Mouse (Mus musculus) forebrain, embryonic 10.5 days (tissue): ENCODE measurements around the gene Prkag1. TPM values are rescaled to one million over a fixed set of nuclear protein-coding genes. Genes with fewer than 3 reads are reported as not detected.
A peak's percentile ranks its signal among the peaks of the same experiment; 100 is the strongest.

Experiments
- DNase-seq: peaks from one replicate; pipeline ENCODE4 v3.0.0-alpha.2; 2017; ENCODE audit warnings: low spot score; ENCODE audit errors: extremely low spot score
- H3K27ac ChIP-seq: fragments of 300-500 bp; sonication (generic); 2 replicates; pipeline ENCODE4 v1.5.1; 2016; ENCODE audit warnings: mild to moderate bottlenecking
- H3K27me3 ChIP-seq: fragments of 300-500 bp; sonication (generic); 2 replicates; pipeline ENCODE4 v1.6.1; 2016; ENCODE audit warnings: mild to moderate bottlenecking; ENCODE audit not compliant: poor library complexity, severe bottlenecking
- H3K36me3 ChIP-seq: fragments of 300-500 bp; sonication (generic); replicated peaks from 2 replicates; pipeline ENCODE4 v1.6.1; 2016; ENCODE audit warnings: mild to moderate bottlenecking, moderate library complexity
- H3K4me1 ChIP-seq: fragments of 300-500 bp; sonication (generic); 2 replicates; pipeline ENCODE4 v1.6.1; 2016
- H3K4me3 ChIP-seq: fragments of 300-500 bp; sonication (generic); 2 replicates; pipeline ENCODE4 v1.5.1; 2016; ENCODE audit warnings: mild to moderate bottlenecking, moderate library complexity
- H3K9me3 ChIP-seq: fragments of 300-500 bp; sonication (generic); 2 replicates; pipeline ENCODE4 v1.6.1; 2016; ENCODE audit warnings: mild to moderate bottlenecking, moderate library complexity
- WGBS: fragments of 180-500 bp; shearing (Covaris S2); methylation state at CpG from one replicate; pipeline ENCODE4 v1.1.7; 2016; 5-methylcytosine and 5-hydroxymethylcytosine counted together
- polyA plus RNA-seq: library from polyadenylated mRNA; unstranded; fragments of >200 nt; fragmentation: Nextera tagmentation; extraction: Ambion mirVana; gene quantifications from 2 replicates; pipeline ENCODE4 v1.2.1, GENCODE M21; 2016

Gene Prkag1
- polyA plus RNA-seq, 1 experiment from 2014 or later = 90.4 TPM

DNA sequence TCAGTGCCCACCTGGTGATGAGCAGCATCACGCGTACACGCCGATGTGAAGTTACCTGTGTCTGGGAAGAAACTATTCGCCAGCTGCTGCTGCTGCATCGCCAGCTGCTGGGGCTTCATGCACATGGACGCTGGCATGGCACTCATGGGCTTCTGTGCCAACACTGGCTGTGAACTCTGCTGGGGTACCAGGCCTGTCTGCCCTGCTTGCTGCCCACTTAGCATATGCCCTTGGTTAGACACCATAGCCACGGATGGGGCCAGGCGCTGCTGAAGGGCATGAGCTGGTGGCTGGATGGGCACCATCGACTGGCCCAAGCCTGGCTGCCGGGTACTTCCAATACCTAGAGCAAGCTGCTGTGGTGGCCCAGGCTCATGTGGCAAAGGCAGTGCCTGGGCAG lies 17.8 kb upstream of the Prkag1 start:
- Histone ChIP-seq H3K4me1 (no peaks in the 10 kb centered on the region), H3K27me3 (no peaks in the 10 kb centered on the region), H3K9me3 (no peaks in the 10 kb centered on the region), H3K4me3 (no peak overlapping the region), H3K36me3 (peaks cover 100% of the 10 kb centered on the region), H3K27ac (no peak overlapping the region)
- no peak for DNase-seq
- 96% methylated on average over 11 of the region's 11 CpGs for WGBS

DNA sequence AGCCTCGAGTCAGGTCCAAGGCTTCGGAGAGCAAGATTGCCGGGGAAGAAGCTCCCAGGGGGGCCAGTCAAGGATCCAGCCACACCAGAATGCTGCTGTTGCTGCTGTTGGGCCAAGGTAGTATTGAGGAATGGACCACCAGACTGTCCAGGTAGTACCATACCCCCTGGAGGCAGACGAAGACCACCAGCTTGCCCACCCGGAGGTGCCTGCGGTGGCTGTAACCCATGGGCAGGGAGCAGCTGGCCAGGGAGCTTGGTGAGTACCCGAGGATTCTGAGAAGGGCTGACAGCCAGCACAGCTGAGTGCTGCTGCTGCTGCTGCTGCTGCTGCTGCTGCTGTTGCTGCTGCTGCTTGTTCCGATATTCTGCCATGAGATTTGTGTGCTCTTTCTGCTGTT lies 14.8 kb upstream of the Prkag1 start:
- Histone ChIP-seq H3K36me3 (peaks cover 100% of the 10 kb centered on the region), H3K4me3 (no peak overlapping the region), H3K9me3 (no peaks in the 10 kb centered on the region), H3K27ac (no peak overlapping the region), H3K27me3 (no peaks in the 10 kb centered on the region), H3K4me1 (no peaks in the 10 kb centered on the region)
- no peak for DNase-seq
- 93% methylated on average over 8 of the region's 8 CpGs for WGBS

DNA sequence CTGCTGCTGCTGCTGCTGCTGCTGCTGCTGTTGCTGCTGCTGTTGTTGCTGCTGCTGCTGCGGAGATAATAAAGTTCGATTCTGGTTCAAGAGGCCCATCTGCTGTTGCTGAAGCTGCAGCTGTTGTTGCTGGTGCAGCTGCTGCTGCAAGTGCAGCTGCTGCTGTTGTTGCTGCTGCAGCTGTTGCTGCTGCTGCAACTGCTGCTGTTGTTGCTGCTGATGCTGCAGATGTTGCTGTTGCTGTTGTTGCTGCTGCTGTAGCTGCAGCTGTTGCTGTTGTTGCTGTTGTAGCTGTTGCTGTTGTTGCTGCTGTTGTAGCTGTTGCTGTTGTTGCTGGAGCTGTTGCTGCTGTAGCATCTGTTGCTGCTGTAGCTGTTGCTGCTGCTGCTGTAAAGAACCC lies 13.8 kb upstream of the Prkag1 start:
- DNase-seq = no peak
- Histone ChIP-seq H3K4me3 (no peak overlapping the region), H3K36me3 (peaks cover 100% of the 10 kb centered on the region), H3K9me3 (no peaks in the 10 kb centered on the region), H3K4me1 (no peaks in the 10 kb centered on the region), H3K27ac (no peak overlapping the region), H3K27me3 (no peaks in the 10 kb centered on the region)
- WGBS = 96% methylated on average over 2 of the region's 2 CpGs

DNA sequence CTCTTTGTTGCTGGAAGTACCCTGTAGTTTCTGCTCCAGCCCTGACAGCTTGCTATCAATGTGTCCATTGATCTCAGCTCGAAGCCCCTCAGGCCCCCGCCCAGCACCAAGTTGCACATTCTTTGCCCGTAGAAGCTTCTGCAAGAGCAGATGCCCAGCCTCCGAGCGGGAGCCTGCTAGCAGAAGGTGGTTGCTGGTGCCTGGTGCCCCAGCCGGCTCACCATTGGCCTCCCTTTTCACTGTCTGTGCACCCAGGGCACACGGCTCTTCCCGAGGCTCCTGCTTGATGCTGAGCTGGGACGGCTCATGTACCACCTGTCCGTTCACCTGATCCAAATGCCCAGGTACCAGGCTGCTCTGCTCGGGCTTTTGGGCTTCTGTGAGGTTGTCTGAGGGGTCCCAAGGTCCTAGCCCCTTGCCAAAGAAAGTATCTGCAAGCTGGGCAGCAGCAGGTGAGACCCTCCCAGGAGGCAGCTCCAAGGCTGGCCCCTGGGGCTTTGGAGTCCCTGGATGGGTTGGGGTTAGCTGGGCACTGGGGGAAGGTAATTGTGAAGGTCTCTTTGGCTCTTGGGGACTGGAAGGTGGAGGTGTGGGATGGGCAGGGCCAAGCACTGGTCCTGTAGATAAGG lies 12.4 kb upstream of the Prkag1 start:
- Histone ChIP-seq H3K27me3 (no peaks in the 10 kb centered on the region), H3K36me3 (peaks cover 100% of the 10 kb centered on the region), H3K4me3 (no peak overlapping the region), H3K4me1 (no peaks in the 10 kb centered on the region), H3K9me3 (no peaks in the 10 kb centered on the region), H3K27ac (no peak overlapping the region)
- DNase-seq = no peak
- WGBS = 90% methylated on average over 11 of the region's 11 CpGs

DNA sequence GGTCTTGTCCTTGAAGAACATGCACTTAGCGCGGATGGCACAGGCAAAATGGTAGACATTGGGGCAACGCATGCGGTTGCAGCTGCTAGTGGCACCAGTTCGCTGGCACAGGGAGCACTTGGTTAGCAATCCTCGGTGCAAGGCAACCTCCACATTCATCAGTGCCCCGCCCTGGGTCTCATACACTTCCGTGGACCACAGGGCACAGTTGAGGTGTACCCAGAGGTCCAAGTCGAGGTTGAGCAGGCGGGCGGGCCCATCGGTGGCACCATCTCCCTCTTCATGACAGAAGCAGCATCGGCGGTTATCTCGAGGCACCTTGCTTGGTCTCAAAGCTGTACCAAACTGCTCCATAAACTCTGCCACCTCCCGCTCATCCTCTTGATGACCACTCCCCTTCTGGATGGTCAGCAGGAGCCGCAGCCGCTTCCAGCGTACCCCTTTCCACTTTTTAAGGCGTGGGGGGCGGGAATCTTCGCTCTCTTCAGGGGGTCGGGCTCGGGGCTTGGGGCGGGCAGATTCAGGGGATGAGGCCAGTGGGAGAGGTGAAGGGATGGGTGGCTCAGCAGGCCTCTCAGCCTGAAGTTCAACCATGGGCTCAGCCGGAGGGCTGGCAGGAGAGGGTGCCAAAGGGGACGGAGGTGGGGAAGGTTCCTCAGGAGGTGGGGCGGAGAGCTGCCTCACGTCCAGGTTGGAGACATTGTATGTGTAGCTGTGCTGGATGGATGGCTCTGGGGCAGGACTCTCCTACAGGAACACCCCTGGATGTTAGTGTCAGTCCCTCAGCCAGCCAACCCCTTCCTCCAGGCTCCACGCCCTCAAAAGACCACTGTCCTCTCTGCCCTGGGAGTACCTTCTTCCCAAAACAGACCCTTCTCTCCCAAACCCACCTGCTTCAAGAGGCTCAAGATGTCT lies 8.6 kb upstream of the Prkag1 start:
- Histone ChIP-seq H3K9me3 (no peaks in the 10 kb centered on the region), H3K4me3 (no peak overlapping the region), H3K27ac (no peak overlapping the region), H3K4me1 (no peaks in the 10 kb centered on the region), H3K36me3 (peaks cover 100% of the 10 kb centered on the region), H3K27me3 (no peaks in the 10 kb centered on the region)
- WGBS = 95% methylated on average over 30 of the region's 30 CpGs
- no peak for DNase-seq

DNA sequence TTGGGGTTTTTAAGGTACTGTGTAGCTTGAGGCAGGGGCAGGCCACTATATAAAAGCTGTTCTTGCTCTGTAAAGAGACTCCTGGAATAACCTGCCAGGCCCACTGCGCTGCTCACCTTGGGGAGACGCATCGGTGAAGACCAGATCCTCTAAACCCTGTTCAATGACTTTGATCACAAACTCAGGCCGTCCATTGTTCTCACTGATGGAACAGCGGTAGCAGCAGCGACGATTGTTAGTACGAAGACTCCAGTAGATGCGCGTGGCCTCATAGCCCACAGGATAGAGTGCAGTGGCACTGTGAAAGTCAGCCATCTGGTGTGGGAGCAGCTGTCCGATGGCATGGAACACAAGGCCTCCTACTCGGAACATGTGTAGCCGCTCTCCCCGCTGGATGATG lies 7.8 kb upstream of the Prkag1 start:
- no peak for DNase-seq
- no peaks in the 10 kb centered on the region for H3K9me3 ChIP-seq
- no peaks in the 10 kb centered on the region for H3K4me1 ChIP-seq
- no peak overlapping the region for H3K27ac ChIP-seq
- no peak overlapping the region for H3K4me3 ChIP-seq
- no peaks in the 10 kb centered on the region for H3K27me3 ChIP-seq
- H3K36me3 ChIP-seq = peaks cover 100% of the 10 kb centered on the region
- WGBS = 97% methylated on average over 14 of the region's 14 CpGs

DNA sequence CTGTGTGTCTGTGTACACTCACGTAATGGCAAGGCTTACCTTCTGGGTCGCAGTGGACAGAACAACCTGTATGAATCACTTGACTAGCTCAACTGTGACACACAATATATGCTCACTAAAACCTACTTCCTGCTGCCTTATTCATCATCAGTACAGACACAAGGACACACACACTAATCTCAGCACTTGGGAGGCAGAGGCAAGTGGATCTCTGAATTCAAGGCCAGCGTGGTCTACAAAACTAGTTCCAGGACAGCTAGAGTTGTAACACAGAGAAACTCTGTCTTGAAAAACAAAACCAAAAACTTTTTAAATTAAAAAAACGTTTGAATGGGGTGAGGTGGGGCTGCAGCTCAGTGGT lies 6.4 kb upstream of the Prkag1 start:
- WGBS = 77% methylated on average over 4 of the region's 4 CpGs
- H3K36me3 ChIP-seq = peaks cover 100% of the 10 kb centered on the region
- no peak overlapping the region for H3K27ac ChIP-seq
- H3K4me3 ChIP-seq = no peak overlapping the region
- no peaks in the 10 kb centered on the region for H3K27me3 ChIP-seq
- no peak for DNase-seq
- no peaks in the 10 kb centered on the region for H3K9me3 ChIP-seq
- peaks cover 2% of the 10 kb centered on the region; the same call in 1 of the 2 replicates for H3K4me1 ChIP-seq

DNA sequence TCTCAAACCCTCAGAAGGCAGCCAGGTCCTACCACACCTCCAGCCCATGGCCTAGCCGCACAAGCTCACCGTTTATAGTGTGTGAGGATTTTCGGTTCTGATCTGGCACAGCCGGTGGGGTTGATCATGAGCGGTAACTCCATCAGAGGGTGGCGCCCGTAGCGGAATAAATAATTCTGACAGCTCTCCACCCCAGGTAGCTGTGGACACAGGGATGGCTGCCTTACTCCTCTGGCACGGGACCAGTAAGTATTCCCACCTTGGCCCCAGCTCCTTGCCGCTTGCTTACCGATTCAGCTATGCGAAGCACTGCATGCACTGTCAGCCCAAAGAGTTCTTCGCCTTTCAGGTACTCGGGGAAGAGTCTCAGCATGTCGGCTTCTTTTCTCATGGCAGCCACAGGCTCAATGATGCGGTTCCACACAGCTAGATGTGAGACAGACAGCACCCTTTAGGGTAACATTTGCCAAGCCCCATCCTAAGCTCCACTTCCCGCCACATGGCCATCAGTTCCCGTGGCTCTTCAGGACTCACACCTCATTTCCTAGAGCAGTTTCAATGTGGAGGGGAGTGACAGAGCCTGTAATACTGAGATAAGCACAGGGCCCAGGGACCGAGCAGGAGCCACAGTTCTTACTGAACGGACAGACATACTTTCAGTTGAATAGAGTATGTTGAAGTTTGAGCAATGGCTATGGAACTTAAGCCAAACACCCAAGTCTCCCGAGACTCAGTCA lies 5.9 kb upstream of the Prkag1 start:
- no peaks in the 10 kb centered on the region for H3K27me3 ChIP-seq
- H3K36me3 ChIP-seq = peaks cover 98% of the 10 kb centered on the region
- no peaks in the 10 kb centered on the region for H3K9me3 ChIP-seq
- 95% methylated on average over 21 of the region's 21 CpGs for WGBS
- H3K4me3 ChIP-seq = no peak overlapping the region
- peaks cover 6% of the 10 kb centered on the region for H3K4me1 ChIP-seq
- DNase-seq = no peak
- no peak overlapping the region for H3K27ac ChIP-seq

DNA sequence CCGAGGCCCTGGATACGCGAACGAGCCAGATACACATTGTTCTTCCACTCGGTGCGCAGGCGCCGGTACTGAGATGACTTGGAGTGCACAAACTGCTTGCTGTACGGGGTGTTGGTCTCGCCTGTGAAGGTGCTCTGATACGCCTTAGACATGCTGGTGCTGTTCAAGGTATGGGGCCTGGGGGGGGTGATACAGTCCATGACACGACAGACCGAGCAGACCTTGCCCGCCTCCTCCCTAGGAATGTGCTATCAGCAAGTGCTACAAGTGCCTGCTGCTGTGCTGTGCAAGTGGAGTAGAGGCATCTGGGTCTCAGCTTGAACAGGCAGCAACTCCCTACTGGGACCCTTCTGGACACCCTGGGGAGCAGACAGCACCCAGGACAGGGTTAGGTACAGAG lies 4.0 kb upstream of the Prkag1 start:
- Histone ChIP-seq H3K27me3 (no peaks in the 10 kb centered on the region), H3K27ac (no peak overlapping the region), H3K4me1 (peaks cover 19% of the 10 kb centered on the region), H3K4me3 (no peak overlapping the region), H3K9me3 (no peaks in the 10 kb centered on the region), H3K36me3 (peaks cover 81% of the 10 kb centered on the region)
- 95% methylated on average over 14 of the region's 14 CpGs for whole genome bisulfite sequencing
- no peak for DNase-seq

DNA sequence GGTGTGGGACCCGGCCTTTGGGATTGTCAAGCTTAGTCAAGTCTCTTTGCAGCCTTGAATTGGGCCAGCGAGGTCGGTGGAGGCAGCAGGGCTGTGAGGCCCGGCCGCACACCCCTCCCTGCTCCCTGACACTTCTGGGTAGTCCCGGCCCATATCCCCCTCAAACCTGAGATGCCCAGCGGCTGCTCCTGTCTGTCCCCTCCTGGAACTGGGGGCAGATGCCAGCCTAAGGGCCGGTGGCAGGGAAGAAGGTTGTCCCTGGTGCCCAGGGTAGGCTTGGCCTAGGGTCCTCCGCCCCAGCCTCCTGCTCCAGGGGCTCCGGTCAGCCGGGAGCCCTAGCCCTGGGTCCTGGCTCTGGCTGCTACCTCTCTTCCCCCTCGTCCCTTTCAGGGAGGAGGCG lies 2.7 kb upstream of the Prkag1 start:
- Histone ChIP-seq H3K27me3 (no peaks in the 10 kb centered on the region), H3K36me3 (peaks cover 74% of the 10 kb centered on the region), H3K4me3 (no peak overlapping the region; the same call in 1 of the 2 replicates), H3K9me3 (no peaks in the 10 kb centered on the region), H3K27ac (no peak overlapping the region), H3K4me1 (peaks cover 31% of the 10 kb centered on the region)
- 88% methylated on average over 13 of the region's 13 CpGs for WGBS
- no peak for DNase-seq

DNA sequence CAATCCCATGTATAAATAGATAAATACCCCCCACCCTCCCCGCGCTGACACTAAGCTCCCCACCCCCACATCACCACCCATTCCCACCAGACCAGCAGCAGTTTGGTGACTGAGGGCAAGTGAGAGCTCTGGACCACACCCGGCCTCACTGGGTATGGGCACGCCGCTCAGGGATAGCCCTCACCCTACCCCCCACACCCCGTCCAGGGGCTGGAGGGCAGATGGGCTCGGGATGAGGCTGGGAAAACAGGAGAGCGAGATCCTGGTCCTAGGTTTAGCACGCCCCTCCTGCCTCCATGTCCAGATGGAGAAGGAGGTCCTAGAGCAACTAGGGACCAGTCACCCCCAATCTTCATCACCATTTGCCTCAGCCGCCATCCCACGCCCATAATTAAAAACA lies 2.0 kb upstream of the Prkag1 start:
- H3K4me1 ChIP-seq = peaks cover 32% of the 10 kb centered on the region
- H3K9me3 ChIP-seq = no peaks in the 10 kb centered on the region
- peaks cover 69% of the 10 kb centered on the region for H3K36me3 ChIP-seq
- H3K4me3 ChIP-seq = no peak overlapping the region
- 86% methylated on average over 11 of the region's 11 CpGs for WGBS
- no peak overlapping the region for H3K27ac ChIP-seq
- no peaks in the 10 kb centered on the region for H3K27me3 ChIP-seq
- DNase-seq = no peak

DNA sequence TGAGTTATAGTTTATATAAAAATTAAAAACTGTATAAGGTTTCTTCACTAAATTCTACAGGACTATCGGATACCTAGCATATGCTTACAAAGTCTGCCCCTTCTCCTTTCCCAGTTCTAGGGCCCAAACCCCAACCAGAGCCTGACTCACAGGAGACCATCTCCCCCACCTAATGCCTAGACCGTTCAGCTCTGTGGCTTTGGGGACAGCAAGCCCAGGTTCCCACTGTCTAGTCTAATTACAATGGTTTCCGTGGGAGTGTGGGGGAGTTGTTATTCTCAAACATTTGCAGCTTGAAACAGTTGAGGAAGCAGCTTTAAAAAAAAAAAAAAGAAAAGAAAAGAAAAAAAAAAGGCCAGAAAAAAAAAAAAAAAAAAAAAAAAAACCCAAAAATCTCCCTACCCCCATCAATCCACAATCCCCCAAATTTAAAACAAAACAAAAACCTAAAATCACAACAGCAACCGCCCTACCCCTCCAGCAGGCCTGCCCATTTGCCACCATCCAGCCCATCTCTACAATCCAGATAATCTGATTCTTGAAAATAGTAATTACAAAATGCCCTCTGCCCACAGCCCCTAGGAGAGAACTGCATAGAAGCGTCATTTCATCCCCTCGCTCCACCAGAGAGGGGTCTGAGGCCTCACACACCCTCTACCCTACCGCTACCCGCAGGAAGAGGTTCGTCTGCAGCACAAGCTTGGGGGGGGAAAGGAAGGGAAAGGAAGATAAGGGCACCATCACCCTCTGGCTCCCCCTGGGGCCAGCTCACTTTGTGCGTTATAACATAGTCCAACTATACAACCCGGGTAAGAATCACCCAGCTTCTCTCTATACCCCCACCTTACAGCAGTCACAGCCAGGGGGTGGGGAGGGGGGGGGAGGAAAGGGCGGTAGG lies 1.1 kb upstream of the Prkag1 start:
- 74% methylated on average over 12 of the region's 12 CpGs for WGBS
- no peak for DNase-seq
- Histone ChIP-seq H3K4me3 (peak overlapping the region; percentile 85; the same call in 1 of the 2 replicates), H3K36me3 (peaks cover 66% of the 10 kb centered on the region), H3K4me1 (peaks cover 35% of the 10 kb centered on the region), H3K9me3 (no peaks in the 10 kb centered on the region), H3K27me3 (no peaks in the 10 kb centered on the region), H3K27ac (no peak overlapping the region)
